Mouse (Mus musculus): ENCODE measurements at regions not wholly inside any gene's neighbourhood (a gene's known extent, or its start where the extent isn't known, plus 50 kb on each side); places are given as distances from the start of the nearest gene placed in this dataset.
A peak's percentile ranks its signal among the peaks of the same experiment; 100 is the strongest.

DNA sequence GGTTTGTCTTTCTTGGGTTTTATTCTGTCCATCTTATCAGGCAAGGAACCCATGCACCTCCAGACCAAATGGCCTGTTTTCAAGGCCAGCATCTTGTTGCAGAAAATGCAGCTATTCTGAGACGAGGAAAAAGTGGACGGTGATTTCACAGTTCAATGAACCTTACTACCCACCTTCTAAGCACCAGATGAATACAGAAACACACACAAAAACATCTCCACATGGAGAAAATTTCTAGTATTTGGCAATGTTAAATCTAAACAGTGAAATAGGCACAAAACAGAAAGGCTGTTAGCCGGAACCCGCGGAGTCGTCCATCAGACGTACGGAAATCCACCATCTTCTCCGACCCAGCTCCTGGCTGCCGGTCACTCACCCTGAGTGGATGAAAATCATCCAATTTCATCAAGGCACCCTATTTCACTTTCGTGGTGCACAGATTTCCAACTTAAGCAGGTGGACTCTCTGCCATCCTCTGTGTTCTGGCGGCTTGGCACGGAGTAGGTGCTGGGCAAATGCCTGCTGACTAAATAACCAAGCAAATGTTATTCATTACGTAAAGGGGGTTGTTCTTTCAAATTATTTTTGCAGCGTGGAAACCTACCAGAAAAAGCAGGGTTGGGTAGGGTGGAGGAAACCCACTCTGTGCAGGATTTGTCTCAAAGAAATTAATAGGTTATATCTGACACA is 66.1 kb upstream of the Cpsf6 start:
- DNase-seq (ENCODE audit: low spot score in 2 of 2) = no peak
- intact Hi-C loops (cut with DNase I) = no loop called here

DNA sequence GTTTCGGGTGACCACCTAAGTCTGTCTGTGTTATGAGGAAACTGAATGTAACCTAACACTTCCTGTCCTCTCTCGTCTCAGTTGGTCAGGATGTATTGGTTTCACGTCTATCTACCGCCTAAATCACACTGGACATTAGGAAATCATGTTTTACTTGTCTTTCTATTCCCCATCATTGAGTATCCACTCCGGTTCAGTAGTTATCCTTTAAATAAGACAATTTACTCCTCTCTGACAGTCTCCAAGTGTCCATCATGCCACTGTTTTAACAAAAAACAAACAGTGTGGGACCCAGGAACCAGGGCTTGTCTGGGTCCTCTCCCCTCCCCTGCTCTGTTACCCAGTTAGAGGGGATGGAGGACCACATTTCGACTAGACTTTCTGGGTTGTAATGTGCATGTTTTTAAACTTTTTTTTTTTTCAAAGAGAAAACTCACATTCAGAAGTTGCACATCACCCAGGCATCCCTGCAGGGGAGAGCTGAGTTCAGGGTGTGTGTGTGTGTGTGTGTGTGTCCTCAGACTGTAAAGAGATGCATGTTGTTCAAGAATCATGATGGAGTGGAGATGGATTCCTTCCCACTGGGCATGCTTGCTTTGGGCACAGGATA is 65.5 kb upstream of the Cpsf6 start:
- intact Hi-C loops (cut with DNase I) = no loop called here
- no peak for DNase-seq (ENCODE audit: low spot score in 2 of 2)

DNA sequence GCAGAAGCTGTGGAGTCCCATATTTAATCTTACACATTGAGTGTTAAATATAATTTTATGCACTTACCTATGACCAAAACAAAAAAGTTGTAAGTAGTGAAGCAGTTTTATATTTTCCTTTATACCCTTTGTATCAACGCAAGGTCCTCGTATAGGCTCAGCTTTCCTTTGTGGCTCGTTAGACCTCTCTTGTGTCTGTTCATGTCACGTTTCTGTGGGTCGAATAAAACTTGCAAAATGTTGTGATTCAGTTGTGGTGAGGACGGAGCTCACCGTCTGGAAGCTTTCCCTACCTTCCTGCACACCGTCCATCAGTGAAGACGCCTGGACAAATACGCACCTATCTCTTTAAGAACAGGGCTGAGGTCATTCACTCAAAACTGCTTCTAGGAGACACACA is 64.9 kb upstream of the Cpsf6 start:
- intact Hi-C loops (cut with DNase I) = no loop called here
- DNase-seq (ENCODE audit: low spot score in 2 of 2) = no peak

DNA sequence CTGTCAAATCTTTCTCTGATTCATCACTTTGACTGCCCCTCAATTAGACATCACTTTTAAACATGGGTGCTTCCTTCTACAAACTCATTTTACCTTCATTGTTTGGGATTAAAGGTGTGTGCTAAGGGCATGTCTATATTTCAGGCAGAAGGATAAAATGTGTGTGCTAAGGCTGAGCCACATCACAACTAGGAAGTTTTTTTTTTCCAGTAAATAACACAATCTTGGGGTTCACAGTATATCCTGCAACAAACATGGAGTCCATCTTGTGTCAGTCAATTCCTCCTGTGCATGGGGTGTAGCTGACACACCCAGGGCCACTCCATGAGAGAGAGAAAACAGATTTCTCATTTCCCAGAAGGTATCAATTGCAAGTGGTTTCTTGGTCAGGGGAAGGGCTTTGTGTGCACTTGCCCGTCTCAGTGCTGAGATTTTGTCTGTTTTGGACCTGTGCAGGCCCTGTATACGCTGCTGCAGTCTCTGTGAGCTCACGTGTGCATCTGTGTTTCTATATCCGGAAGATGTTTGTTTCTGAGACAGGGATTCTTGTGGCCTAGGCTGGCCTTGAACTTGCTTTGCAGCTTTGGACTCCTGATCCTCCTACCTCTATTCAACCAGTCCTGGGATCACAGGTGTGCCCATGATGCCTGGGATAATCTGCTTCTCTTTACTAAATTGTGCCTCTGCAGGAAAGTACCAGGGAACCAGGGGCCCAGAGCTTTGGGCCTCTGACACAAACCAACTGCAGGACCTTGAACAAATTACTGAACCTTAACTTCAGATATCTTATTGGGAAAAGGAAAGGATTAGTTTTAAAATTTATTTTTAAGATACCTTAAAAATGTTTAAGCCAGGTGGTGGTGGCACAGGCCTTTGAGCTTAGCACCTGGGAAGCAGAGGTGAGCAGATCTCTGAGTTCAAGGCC is 63.9 kb upstream of the Cpsf6 start:
- intact Hi-C loops (cut with DNase I) = no loop called here
- DNase-seq (ENCODE audit: low spot score in 2 of 2) = no peak

- intact Hi-C loops (cut with DNase I) = no loop called here
- no peak for DNase-seq (ENCODE audit: low spot score in 2 of 2)
Measured at GRCm38 (mm10) chr10:117441979-117442803, 62.4 kb upstream of the Cpsf6 start.

- intact Hi-C loops (cut with DNase I) = no loop called here
- DNase-seq (ENCODE audit: low spot score in 2 of 2) = no peak
Measured at GRCm38 (mm10) chr10:117441121-117441978, 61.5 kb upstream of the Cpsf6 start.

GRCm38 (mm10) chr10:117440225-117440976 is 60.6 kb upstream of the Cpsf6 start:
- DNase-seq (ENCODE audit: low spot score in 2 of 2) = no peak
- intact Hi-C loops (cut with DNase I) = no loop called here

DNA sequence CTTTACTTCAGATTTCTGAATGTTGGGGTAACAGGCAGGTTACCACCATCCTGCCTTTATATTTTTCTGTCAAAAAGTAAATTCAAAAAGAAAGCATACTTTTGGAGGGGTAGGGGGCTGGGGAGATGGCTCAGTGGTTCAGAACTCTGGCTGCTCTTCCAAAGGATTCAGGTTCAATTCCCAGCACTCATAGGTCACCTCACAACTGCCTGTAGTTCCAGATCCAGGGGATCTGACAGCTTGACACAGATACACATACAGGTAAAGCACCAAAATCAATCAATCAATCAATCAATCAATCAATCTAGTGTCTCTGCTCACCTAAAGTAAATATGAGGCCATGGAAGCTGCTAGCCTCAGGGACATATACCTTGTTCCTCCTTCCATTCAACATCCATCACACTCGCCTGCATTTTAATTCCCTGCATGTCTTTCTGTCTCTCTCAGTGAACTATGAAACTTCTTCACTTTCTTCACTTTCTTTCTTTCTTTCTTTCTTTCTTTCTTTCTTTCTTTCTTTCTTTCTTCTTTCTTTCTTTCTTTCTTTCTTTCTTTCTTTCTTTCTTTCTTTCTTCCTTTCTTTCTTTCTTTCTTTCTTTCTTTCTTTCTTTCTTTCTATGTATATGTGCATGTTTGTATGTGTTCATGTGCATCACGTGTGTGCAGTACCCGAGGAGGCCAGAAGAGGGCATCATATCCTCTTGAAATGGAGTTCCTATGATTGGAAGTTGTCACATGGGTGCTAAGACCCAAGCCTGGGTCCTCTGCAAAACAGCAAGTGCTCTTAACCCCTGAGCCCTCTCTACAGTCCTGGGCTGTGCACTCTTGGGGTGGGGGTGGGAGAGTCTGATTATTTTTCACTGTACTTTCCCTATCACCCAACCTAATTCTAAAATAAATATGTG is 59.6 kb upstream of the Cpsf6 start:
- DNase-seq (ENCODE audit: low spot score in 2 of 2) = no peak
- intact Hi-C loops (cut with DNase I) = loop anchor here (5.0 to 10.0 kb wide), 3 partner anchors 62 to 157 kb away; partner anchors contain the start of gene Lyz2

GRCm38 (mm10) chr10:117438614-117439193 is 58.9 kb upstream of the Cpsf6 start:
- intact Hi-C loops (cut with DNase I) = loop anchor here (5.0 to 10.0 kb wide), 3 partner anchors 61 to 156 kb away; partner anchors contain the start of gene Lyz2
- no peak for DNase-seq (ENCODE audit: low spot score in 2 of 2)

DNA sequence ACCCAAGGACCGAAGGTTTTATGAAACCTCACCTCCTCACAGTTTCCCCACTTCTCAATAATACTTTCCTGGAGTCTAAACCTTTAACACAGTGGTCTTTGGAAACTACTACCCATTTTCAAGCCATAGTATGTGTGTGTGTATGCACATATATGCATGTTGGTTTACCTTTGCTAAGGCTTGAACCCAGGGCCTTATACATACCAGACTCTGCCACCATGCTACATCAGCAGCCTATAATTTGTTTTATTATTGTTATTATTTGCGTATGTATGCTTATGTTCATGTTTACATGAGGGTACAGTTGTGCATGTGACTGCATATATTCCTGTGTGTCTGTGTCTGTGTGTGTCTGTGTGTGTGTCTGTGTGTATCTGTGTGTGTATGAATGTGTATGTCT is 58.2 kb upstream of the Cpsf6 start:
- intact Hi-C loops (cut with DNase I) = loop anchor here (2.0 to 10.0 kb wide), 4 partner anchors 61 to 213 kb away; partner anchors contain the start of genes Lyz2 and Yeats4
- DNase-seq (ENCODE audit: low spot score in 2 of 2) = no peak

- peak in 1 of 2 experiments; percentile 65 for DNase-seq (ENCODE audit: low spot score in 2 of 2)
- intact Hi-C loops (cut with DNase I) = loop anchor here (2.0 to 10.0 kb wide), 4 partner anchors 60 to 212 kb away; partner anchors contain the start of genes Lyz2 and Yeats4
Measured at GRCm38 (mm10) chr10:117436875-117437715, 57.3 kb upstream of the Cpsf6 start.

GRCm38 (mm10) chr10:117436308-117436874 is 56.6 kb upstream of the Cpsf6 start:
- intact Hi-C loops (cut with DNase I) = loop anchor here (2.0 to 10.0 kb wide), 4 partner anchors 59 to 212 kb away; partner anchors contain the start of genes Lyz2 and Yeats4
- DNase-seq (ENCODE audit: low spot score in 2 of 2) = no peak

DNA sequence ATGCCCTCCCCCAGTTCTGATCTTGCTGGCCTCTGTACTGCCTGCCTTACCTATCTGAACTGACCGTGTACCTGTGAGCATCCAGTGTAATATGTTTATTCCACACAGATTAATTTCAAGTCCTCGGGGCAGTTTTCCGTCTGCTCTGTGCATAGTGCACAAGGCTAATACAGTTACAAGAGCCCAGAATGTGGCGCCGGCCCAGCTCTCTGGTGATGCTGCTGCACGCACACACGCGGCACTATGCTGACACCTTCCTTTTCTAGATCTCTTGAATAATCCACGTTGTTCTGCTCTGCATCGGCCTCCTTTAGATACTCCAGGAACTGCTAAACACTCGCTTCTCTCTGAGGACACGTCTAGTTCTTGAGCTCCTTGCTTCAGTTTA is 55.9 kb upstream of the Cpsf6 start:
- peak in 1 of 2 experiments; percentile 39 for DNase-seq (ENCODE audit: low spot score in 2 of 2)
- intact Hi-C loops (cut with DNase I) = loop anchor here (1.0 to 10.0 kb wide), 5 partner anchors 58 to 211 kb away; partner anchors contain the start of genes Lyz2 and Yeats4

DNA sequence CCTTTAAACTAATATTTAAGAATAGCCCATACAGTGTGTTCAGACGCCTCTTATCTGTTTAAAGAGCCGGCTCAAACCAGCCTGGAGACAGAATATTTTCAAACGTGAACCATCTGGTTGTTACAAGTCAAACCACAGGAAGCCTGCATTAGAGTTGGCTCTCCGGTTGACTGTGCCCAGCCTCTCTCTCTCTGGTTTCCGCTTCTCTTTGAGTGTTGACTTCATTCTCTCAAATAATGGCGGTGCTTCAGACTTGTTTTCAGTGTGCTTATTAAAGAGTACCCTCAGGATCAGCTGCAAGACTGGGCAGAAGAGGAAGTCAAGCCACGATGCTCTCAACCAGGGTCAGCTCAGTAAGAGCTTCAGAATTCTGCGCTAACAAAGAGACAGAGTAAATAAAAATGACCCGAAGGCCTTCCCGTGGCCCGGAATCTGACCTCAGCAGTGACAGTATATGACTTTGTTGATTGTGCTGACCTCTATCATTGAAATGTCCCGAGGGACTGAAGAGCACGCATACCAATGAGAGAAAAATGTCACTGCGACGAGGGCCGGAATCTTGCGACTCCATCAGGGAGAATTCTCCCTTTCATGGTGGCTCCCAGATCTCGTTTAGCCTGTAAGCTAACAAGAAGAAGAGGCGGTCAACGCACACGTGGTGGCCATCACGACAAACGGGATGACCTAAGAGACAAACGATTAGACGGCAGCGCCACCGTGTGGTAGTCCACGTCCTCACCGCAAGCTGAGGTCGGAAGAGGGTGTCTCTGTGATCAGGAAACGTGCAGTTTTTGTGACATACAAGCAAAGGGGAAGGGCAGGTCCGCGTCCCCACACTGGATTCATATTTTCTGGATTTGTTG is 55.3 kb upstream of the Cpsf6 start:
- DNase-seq (ENCODE audit: low spot score in 2 of 2) = peak; percentile 84 to 88
- intact Hi-C loops (cut with DNase I) = loop anchor here (1.0 to 10.0 kb wide), 4 partner anchors 58 to 153 kb away; partner anchors contain the start of gene Lyz2
